Mouse (Mus musculus) forebrain, embryonic 11.5 days (tissue): ENCODE measurements at regions not wholly inside any gene's neighbourhood (a gene's known extent, or its start where the extent isn't known, plus 50 kb on each side); places are given as distances from the start of the nearest gene placed in this dataset.
A peak's percentile ranks its signal among the peaks of the same experiment; 100 is the strongest.

ENCODE experiments used
- ATAC-seq: fragments of 200-750 bp; cut with Nextera tagmentation; replicated peaks from 2 replicates; pipeline ENCODE4 v1.8.0; 2017; ENCODE audit warnings: moderate TSS enrichment; ENCODE audit not compliant: low FRiP score
- DNase-seq: peaks from one replicate; pipeline ENCODE4 v3.0.0-alpha.2; 2017; ENCODE audit warnings: low spot score
- H3K27ac ChIP-seq: fragments of 300-500 bp; sonication (generic); 2 replicates; pipeline ENCODE4 v1.5.1; 2014; ENCODE audit warnings: low read depth, low read length
- H3K27me3 ChIP-seq: fragments of 300-500 bp; sonication (generic); 2 replicates; pipeline ENCODE4 v1.6.1; 2014; ENCODE audit warnings: mild to moderate bottlenecking, low read length, mixed read lengths; ENCODE audit not compliant: control insufficient read depth, insufficient read depth
- H3K36me3 ChIP-seq: fragments of 300-500 bp; sonication (generic); 2 replicates; pipeline ENCODE4 v1.6.1; 2014; ENCODE audit warnings: mild to moderate bottlenecking, low read length, moderate library complexity, mixed read lengths; ENCODE audit not compliant: control insufficient read depth, insufficient read depth
- H3K4me1 ChIP-seq: fragments of 300-500 bp; sonication (generic); replicated peaks from 2 replicates; pipeline ENCODE4 v1.6.1; 2014; ENCODE audit warnings: low read length, mixed read lengths; ENCODE audit not compliant: control insufficient read depth, insufficient read depth
- H3K4me2 ChIP-seq: fragments of 300-500 bp; sonication (generic); 2 replicates; pipeline ENCODE4 v1.6.1; 2014; ENCODE audit warnings: low read depth, mild to moderate bottlenecking, low read length, moderate library complexity, mixed read lengths; ENCODE audit not compliant: severe bottlenecking
- H3K4me3 ChIP-seq: fragments of 300-500 bp; sonication (generic); 2 replicates; pipeline ENCODE4 v1.5.1; 2014; ENCODE audit warnings: low read depth, low read length
- H3K9ac ChIP-seq: fragments of 300-500 bp; sonication (generic); 2 replicates; pipeline ENCODE4 v1.6.1; 2014; ENCODE audit warnings: low read length
- H3K9me3 ChIP-seq: fragments of 300-500 bp; sonication (generic); 2 replicates; pipeline ENCODE4 v1.6.1; 2016; ENCODE audit warnings: low read length, mixed read lengths; ENCODE audit not compliant: control insufficient read depth
- WGBS: fragments of 180-500 bp; shearing (Covaris S2); extraction: QIAGEN DNeasy Blood & Tissue Kit; methylation state at CpG from one replicate; pipeline ENCODE4 v1.1.7; 2014; 5-methylcytosine and 5-hydroxymethylcytosine counted together

DNA sequence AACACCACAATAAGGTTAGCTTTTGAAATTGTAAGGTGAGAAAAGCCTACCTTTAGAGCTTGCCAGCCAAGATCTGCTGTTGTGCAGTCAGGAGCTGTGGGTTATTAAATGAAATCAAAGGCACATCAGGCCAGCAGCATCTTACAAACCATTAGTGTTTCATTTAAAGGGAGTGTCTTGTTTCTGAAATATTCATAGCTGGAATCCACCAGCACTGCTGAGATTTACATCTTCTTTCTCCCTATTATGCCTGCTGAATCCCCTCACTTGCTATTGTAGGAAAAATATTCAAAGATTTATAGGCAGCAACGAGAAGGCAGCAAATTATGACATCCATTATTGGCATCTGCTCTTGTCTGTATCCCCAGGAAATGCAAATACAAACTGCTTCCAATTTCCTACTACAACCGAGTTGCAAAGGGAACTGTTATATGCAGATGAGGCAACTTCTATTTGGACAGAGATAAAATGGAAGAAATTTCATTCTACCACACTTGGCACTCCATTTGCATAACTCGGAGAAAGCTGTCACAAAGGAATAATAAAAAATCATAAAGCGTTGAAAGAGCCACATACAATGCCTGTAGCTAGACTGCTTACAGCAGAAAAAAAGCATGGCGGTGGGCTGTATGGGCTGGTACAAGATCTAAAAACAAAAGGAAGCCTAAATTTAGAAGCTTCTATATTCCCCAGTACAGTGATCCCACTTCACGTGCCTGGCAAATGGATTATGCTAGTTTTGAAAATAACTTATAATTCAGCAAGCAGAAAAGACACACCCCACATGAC is 60.3 kb upstream of the Prkd1 start:
- Histone ChIP-seq H3K27me3 (no peaks in the 10 kb centered on the region), H3K4me1 (no peaks in the 10 kb centered on the region), H3K9me3 (no peaks in the 10 kb centered on the region), H3K27ac (no peak overlapping the region), H3K4me2 (no peak overlapping the region), H3K4me3 (no peak overlapping the region), H3K9ac (no peak overlapping the region), H3K36me3 (no peaks in the 10 kb centered on the region)
- ATAC-seq, result no peak
- DNase-seq, result no peak
- WGBS, result 83% methylated on average over 6 of the region's 6 CpGs

DNA sequence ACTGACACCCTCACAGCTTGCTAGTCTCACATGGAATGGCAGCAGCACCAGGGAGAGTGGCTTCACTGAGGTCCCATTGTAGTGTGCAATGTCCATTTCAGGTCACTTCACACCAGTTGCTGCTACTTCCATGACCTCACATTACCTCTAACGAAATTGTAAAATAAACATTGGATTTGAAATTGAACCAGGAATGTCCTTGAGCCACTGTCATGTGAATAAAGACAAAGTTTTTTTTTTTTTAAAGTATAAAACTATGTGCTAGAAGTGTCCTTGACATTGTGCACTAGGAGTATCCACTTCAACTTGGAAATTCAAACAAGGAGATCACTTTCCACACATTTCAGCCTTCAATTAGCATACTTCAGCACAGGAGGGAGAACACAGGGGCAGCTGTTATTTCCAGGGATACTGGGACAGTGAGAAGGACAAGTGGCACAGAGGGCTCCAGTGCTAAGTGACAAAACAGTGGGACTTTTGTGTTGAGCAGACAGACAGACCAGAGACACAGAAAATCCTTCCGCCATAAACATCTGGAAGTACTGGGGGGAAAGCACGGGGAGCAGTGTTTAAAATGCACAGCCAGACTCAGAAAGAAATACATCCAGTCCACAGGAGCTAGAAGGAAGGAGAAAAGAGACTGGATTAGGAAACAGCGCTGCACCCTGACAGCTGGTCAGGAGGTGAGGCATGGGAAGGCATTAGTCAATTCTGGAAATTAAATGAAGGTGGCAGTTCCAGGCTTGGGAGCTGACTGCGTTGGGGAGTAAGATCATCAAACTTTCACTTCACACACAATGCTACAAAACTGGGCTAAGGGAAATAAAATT is 49.9 kb upstream of the Prkd1 start:
- no peaks in the 10 kb centered on the region for H3K4me1 ChIP-seq
- H3K27me3 ChIP-seq, result no peaks in the 10 kb centered on the region
- no peaks in the 10 kb centered on the region for H3K36me3 ChIP-seq
- 58% methylated on average over 5 of the region's 5 CpGs for whole genome bisulfite sequencing
- no peak overlapping the region for H3K27ac ChIP-seq
- ATAC-seq (peak; percentile 58; the same call in 1 of the 2 replicates), DNase-seq (no peak)
- H3K9ac ChIP-seq, result no peak overlapping the region
- no peak overlapping the region for H3K4me3 ChIP-seq
- no peaks in the 10 kb centered on the region for H3K9me3 ChIP-seq
- H3K4me2 ChIP-seq, result no peak overlapping the region
